Mouse (Mus musculus): ENCODE measurements at regions not wholly inside any gene's neighbourhood (a gene's known extent, or its start where the extent isn't known, plus 50 kb on each side); places are given as distances from the start of the nearest gene placed in this dataset.

- TF ChIP-seq POLR2A (IDR thresholded peaks at IDR 0.05; ENCODE audit: control insufficient read depth in 1 of 2, insufficient read depth in 1 of 2, low read depth in 1 of 2, low read length in 2 of 2, poor library complexity in 1 of 2) (no peak), POLR2AphosphoS2 (IDR thresholded peaks at IDR 0.05; ENCODE audit: low read length) (no peak), USF2 (IDR thresholded peaks at IDR 0.05; ENCODE audit: borderline replicate concordance in 1 of 2, insufficient read depth in 1 of 2, low read depth in 1 of 2, low read length in 2 of 2) (no peak), POLR2AphosphoS5 (IDR thresholded peaks at IDR 0.05; ENCODE audit: borderline replicate concordance, low read depth, low read length) (no peak), KAT2A (conservative IDR thresholded peaks at IDR 0.05; ENCODE audit: low read depth, low read length) (no peak), JUND (IDR thresholded peaks at IDR 0.05; ENCODE audit: low read depth, low read length) (no peak), E2F4 (IDR thresholded peaks at IDR 0.05; ENCODE audit: borderline replicate concordance, low read depth, low read length) (no peak), CTCF (IDR thresholded peaks at IDR 0.05 in 2 of 3, conservative IDR thresholded peaks at IDR 0.05 in 1 of 3; ENCODE audit: control insufficient read depth in 1 of 3, insufficient read depth in 1 of 3, low read depth in 2 of 3, low read length in 3 of 3, poor library complexity in 1 of 3, severe bottlenecking in 1 of 3) (no peak), RCOR1 (IDR thresholded peaks at IDR 0.05; ENCODE audit: low read depth, low read length) (no peak), ZKSCAN1 (IDR thresholded peaks at IDR 0.05; ENCODE audit: low read depth, low read length) (no peak)
Measured at GRCm38 (mm10) chr13:107897646-107898045, 146.6 kb upstream of the Smim15 start.
